Mouse (Mus musculus) small intestine, adult 2 months (tissue): ENCODE measurements around the gene Ric3.

Experiments used
- CTCF ChIP-seq: fragments of 200-500 bp; IDR thresholded peaks from 2 replicates; pipeline ENCODE4 v1.5.1; 2012; ENCODE audit warnings: low read depth, mild to moderate bottlenecking, control low read depth, inconsistent platforms, low read length, moderate library complexity, mixed read lengths; ENCODE audit not compliant: insufficient replicate concordance, insufficient read length; ENCODE audit errors: extremely low read depth
- POLR2A ChIP-seq: fragments of 200-500 bp; IDR thresholded peaks from 2 replicates; pipeline ENCODE4 v1.6.1; 2012; ENCODE audit warnings: low read depth, mild to moderate bottlenecking, control low read depth, inconsistent platforms, low read length, moderate library complexity

GRCm38 (mm10) chr7:109098145-109099018 lies 15.3 kb upstream of the Ric3 start:
- TF ChIP-seq CTCF, result no peak
- TF ChIP-seq POLR2A, result no peak
